Comparison of ENCODE assay signal across 8 mouse cellular contexts in the genomic region with DNA sequence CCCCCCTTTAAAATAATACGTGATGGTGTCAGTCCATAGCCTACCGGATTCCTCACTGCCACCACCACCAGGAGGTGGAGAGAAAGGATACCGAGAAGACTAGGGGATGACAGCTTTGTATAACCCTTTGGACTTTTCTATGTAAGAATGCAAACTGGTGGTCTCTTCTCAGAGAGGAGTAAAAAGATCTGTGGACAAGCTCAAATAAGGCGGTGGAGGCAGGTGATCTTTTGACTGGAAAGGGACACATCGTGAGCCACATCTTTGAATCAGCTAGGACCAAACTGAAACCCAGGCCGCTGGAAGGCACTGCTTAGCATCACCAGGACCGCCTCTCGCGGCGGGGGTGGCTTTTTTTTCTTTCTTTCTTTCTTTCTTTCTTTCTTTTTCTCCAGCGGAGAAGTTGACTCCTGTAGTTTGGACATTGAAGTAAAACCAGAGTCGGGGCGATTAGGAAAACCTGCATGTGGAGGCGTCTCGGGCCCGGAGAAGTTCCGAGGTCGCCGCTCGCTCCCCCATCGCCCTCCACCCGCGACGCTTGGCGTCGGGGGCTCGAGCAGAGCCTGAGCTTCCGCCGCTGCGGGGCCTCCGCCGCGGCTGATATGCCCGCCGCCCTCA. TPM values are rescaled to one million over a fixed set of nuclear protein-coding genes. Genes with fewer than 3 reads are reported as not detected.
DNase-seq lines count a peak whose midpoint lies in the region; ATAC-seq lines count a peak whose summit lies in the region.

No protein-coding gene starts in this region.

- no peaks in the 10 kb centered on the region for H3K9me3 ChIP-seq in embryonic facial prominence, embryonic 14.5 days (ENCODE audit: control insufficient read depth, low read length)
- no peaks in the 10 kb centered on the region for H3K9me3 ChIP-seq in hindbrain, embryonic 10.5 days

- no peaks in the 10 kb centered on the region for H3K27me3 ChIP-seq in embryonic facial prominence, embryonic 14.5 days (replicated peaks; ENCODE audit: control insufficient read depth, insufficient read depth, low read length)
- H3K27me3 ChIP-seq in hindbrain, embryonic 10.5 days (ENCODE audit: insufficient read depth, poor library complexity, severe bottlenecking), result peaks cover 6% of the 10 kb centered on the region; the same call in 1 of the 2 replicates

- intact Hi-C loops in left cerebral cortex, postnatal 25 days (cut with DNase I), result loop anchor here (5.0 kb wide), 1 partner anchor 191 kb away; a partner anchor contains a TSS

- peak; percentile 32 for DNase-seq in cerebellum, adult 11-12 months
- peak; percentile 63 for DNase-seq in adrenal gland, adult 2 months
- peak; percentile 50 for DNase-seq in embryonic facial prominence, embryonic 14.5 days (ENCODE audit: low spot score)
- DNase-seq in hindbrain, embryonic 10.5 days (ENCODE audit: low spot score), result peak; percentile 62
- DNase-seq in left cerebral cortex, postnatal 25 days (ENCODE audit: low spot score in 2 of 2), result peak; percentile 46 to 55
- DNase-seq in mesoderm, embryonic 11.5 days (ENCODE audit: low read depth, low spot score), result peak; percentile 67
- peak; percentile 15 to 25 for DNase-seq in spleen, postnatal 36 days (ENCODE audit: low spot score in 2 of 2)

- peak overlapping the region; percentile 95 for H3K9ac ChIP-seq in embryonic facial prominence, embryonic 14.5 days (ENCODE audit: low read depth, low read length)

- peak overlapping the region; percentile 91 for H3K4me3 ChIP-seq in embryonic facial prominence, embryonic 14.5 days (ENCODE audit: low read depth, low read length)
- peak overlapping the region; percentile 95 for H3K4me3 ChIP-seq in hindbrain, embryonic 10.5 days

- peaks cover 8% of the 10 kb centered on the region; the same call in 1 of the 2 replicates for H3K4me1 ChIP-seq in embryonic facial prominence, embryonic 14.5 days (ENCODE audit: control insufficient read depth, insufficient read depth, low read length)
- peaks cover 20% of the 10 kb centered on the region for H3K4me1 ChIP-seq in hindbrain, embryonic 10.5 days (replicated peaks)

- WGBS in embryonic facial prominence, embryonic 14.5 days, result under 1% methylated on average over 35 of the region's 35 CpGs
- under 1% methylated on average over 35 of the region's 35 CpGs for WGBS in hindbrain, embryonic 10.5 days

- H3K4me2 ChIP-seq in embryonic facial prominence, embryonic 14.5 days (ENCODE audit: low read depth, low read length), result peak overlapping the region; percentile 79

- no peaks in the 10 kb centered on the region for H3K36me3 ChIP-seq in embryonic facial prominence, embryonic 14.5 days (ENCODE audit: control insufficient read depth, insufficient read depth, low read length)
- H3K36me3 ChIP-seq in hindbrain, embryonic 10.5 days, result no peaks in the 10 kb centered on the region

- ATAC-seq in cerebellum, adult (ENCODE audit: insufficient number of reproducible peaks, low FRiP score, low TSS enrichment), result no peak
- ATAC-seq in embryonic facial prominence, embryonic 14.5 days (ENCODE audit: low read depth), result no peak

- H3K27ac ChIP-seq in embryonic facial prominence, embryonic 14.5 days (replicated peaks; ENCODE audit: low read depth, low read length), result peak overlapping the region; percentile 97
- peak overlapping the region; percentile 98 for H3K27ac ChIP-seq in hindbrain, embryonic 10.5 days

RNA-seq across cellular contexts. Expression of a gene that starts 0.9 kb away (rescaled TPM):
- total RNA-seq in adrenal gland, adult 2 months (2021), result 10 to 100 TPM; 49.9 to 71.0 TPM
- 7.2 and 7.7 TPM in 2 replicates for polyA plus RNA-seq in adrenal gland, adult 2 months (2012; rRNA removed)
- polyA plus RNA-seq in embryonic facial prominence, embryonic 14.5 days (2014; fragmentation: Nextera tagmentation; extraction: Ambion mirVana), result 34.8 and 35.5 TPM in 2 replicates
- polyA plus RNA-seq in hindbrain, embryonic 10.5 days (2016; fragmentation: Nextera tagmentation; extraction: Ambion mirVana), result 26.4 and 33.2 TPM in 2 replicates
- total RNA-seq in left cerebral cortex, postnatal 25 days (2021), result 10 to 100 TPM; 62.9 to 65.6 TPM
